Mouse (Mus musculus) lung, adult 2 months (tissue): Measurements from ENCODE around the gene Dcps. TPM values are rescaled to one million over a fixed set of nuclear protein-coding genes. Genes with fewer than 3 reads are reported as not detected.

Experiments used
- DNase-seq: peaks from one replicate; pipeline ENCODE4 v3.0.0; 2022
- H3K4me1 ChIP-seq: fragments of 200-500 bp; 2 replicates; pipeline ENCODE4 v1.6.1; 2011; ENCODE audit warnings: low read length; ENCODE audit not compliant: control insufficient read depth, insufficient read depth
- H3K4me3 ChIP-seq: fragments of 200-500 bp; replicated peaks from 2 replicates; pipeline ENCODE3; 2011; ENCODE audit warnings: low read depth, mild to moderate bottlenecking, control low read depth, low read length; ENCODE audit errors: extremely low read depth
- CTCF ChIP-seq: fragments of 200-500 bp; IDR thresholded peaks from 2 replicates; pipeline ENCODE4 v1.5.1; 2011; ENCODE audit warnings: mild to moderate bottlenecking, low read length, control low read depth; ENCODE audit not compliant: insufficient read depth
- POLR2A ChIP-seq: fragments of 200-500 bp; IDR thresholded peaks from 2 replicates; pipeline ENCODE4 v1.6.1; 2011; ENCODE audit warnings: low read depth, mild to moderate bottlenecking, control low read depth, low read length, borderline replicate concordance; ENCODE audit errors: extremely low read depth
- WGBS: fragments of 180-500 bp; shearing (Covaris S2); methylation state at CpG from one replicate; pipeline ENCODE4 v1.1.7; 2018; 5-methylcytosine and 5-hydroxymethylcytosine counted together
- polyA plus RNA-seq: library from polyadenylated mRNA; depleted of rRNA; stranded (reverse); fragments of >200 nt; gene quantifications from 2 replicates; pipeline ENCODE4 v1.2.3, GENCODE M21; 2012

Gene Dcps
- polyA plus RNA-seq, 1 experiment, result 31.2 TPM

DNA sequence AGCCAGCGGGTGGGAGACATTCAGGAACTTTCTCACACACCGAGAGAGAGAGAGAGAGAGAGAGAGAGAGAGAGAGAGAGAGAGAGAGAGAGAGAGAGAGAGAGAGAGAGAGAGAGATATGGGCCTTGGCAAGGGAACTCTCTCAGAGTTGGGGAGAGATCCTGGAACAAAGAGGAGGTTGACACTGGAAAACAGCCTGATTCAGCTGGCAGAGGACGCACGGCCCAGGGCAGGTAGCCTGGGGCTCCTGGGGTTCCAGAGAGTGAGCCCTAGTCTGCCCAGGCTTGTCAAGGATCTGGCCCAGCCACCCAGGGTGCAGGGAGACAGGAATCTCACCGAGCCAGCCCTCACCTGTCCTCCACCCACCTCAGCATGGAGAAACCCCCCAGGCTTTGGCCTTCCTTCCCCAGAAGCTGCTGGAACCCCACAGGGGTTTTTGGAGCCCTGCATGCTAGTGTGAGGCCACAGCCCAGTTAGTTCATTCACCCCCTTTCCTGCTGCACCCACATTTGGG is 36.6 kb downstream of the Dcps start:
- WGBS, result 71% methylated on average over 5 of the region's 5 CpGs
- peaks cover 2% of the 10 kb centered on the region; the same call in 1 of the 2 replicates for H3K4me1 ChIP-seq
- H3K4me3 ChIP-seq, result no peak overlapping the region
- no peak for DNase-seq
- no peak for TF ChIP-seq POLR2A
- no peak for TF ChIP-seq CTCF

GRCm38 (mm10) chr9:35138029-35138428 is 37.8 kb downstream of the Dcps start:
- no peak for TF ChIP-seq CTCF
- TF ChIP-seq POLR2A, result no peak
- H3K4me1 ChIP-seq, result peaks cover 2% of the 10 kb centered on the region; the same call in 1 of the 2 replicates
- no peak overlapping the region for H3K4me3 ChIP-seq
- WGBS, result 69% methylated on average over 7 of the region's 7 CpGs
- DNase-seq, result no peak

DNA sequence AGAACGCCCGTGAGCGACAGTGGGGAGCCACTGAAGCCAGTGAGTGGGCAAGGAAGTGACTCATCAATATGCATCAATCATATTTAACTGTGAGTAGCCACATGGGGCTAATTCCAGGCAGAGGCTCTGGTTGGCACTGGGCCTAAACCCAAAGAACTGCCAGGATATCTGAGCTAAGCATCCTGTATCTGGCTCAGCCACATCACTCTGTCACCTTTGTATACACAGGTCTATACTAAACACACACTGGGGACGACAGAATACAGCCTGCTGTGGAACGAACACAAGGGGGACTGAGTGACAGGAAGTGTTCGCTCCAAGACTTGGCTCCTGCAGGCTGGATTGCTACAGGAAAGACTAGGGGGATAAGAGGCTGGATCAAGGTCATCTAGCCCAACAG is 40.3 kb downstream of the Dcps start:
- no peak for DNase-seq
- H3K4me3 ChIP-seq, result no peak overlapping the region
- WGBS, result 39% methylated on average over 6 of the region's 6 CpGs
- TF ChIP-seq CTCF (no peak), POLR2A (no peak)
- peaks cover 2% of the 10 kb centered on the region; the same call in 1 of the 2 replicates for H3K4me1 ChIP-seq

GRCm38 (mm10) chr9:35131637-35132397 is 44.0 kb downstream of the Dcps start:
- TF ChIP-seq CTCF (no peak), POLR2A (no peak)
- H3K4me3 ChIP-seq, result no peak overlapping the region
- H3K4me1 ChIP-seq, result peaks cover 21% of the 10 kb centered on the region
- WGBS, result 76% methylated on average over 16 of the region's 16 CpGs
- no peak for DNase-seq

GRCm38 (mm10) chr9:35128995-35129418 is 46.9 kb downstream of the Dcps start:
- 39% methylated on average over 9 of the region's 9 CpGs for WGBS
- peak; percentile 46 for DNase-seq
- Histone ChIP-seq H3K4me3 (no peak overlapping the region), H3K4me1 (peaks cover 36% of the 10 kb centered on the region)
- TF ChIP-seq CTCF (no peak), POLR2A (no peak)

DNA sequence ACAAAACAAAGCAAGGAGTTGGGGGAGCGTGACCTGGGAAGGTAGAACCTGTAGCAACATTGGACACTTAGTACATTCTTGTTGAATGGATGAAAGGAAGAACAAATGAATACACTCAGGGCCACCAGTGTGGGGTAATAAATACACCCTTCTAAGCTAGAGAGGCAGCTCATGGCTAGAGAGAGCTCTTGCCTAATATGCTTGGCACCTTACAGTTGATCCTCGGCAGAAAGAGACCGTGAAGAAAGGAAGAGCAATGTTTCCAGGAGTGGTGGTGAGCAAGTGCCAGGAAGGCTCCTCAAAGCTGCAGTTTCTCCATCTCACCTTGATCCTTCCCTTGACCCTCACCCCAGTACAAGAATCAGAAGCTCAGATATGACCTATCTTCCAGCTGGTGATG is 47.3 kb downstream of the Dcps start:
- no peak for DNase-seq
- WGBS, result 53% methylated on average over 3 of the region's 3 CpGs
- TF ChIP-seq CTCF, result no peak
- TF ChIP-seq POLR2A, result no peak
- H3K4me3 ChIP-seq, result no peak overlapping the region
- peaks cover 37% of the 10 kb centered on the region for H3K4me1 ChIP-seq

- 80% methylated on average over 5 of the region's 5 CpGs for WGBS
- TF ChIP-seq POLR2A (no peak), CTCF (no peak)
- Histone ChIP-seq H3K4me3 (no peak overlapping the region), H3K4me1 (peaks cover 40% of the 10 kb centered on the region)
- DNase-seq, result no peak
Measured at GRCm38 (mm10) chr9:35127561-35127960, 48.3 kb downstream of the Dcps start.

DNA sequence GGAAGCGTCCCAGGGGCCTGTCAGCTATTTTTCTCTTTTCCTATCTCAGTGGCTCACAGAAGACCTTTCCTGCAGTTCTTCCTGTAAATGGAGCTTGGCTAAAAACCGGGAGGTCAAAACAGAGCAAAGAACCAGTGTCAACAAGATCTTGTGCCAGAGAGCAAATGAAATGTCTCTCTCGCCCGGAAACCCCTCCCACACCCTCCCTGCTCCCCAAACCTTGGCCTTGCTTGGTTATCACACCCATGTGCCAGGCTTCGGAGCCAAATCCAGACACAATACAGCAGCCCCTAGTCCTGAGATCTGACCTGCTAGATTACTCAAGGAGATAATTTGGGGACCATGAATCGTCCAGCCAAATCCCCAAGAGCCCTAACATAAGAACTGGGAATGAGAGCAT is 48.7 kb downstream of the Dcps start:
- TF ChIP-seq CTCF (no peak), POLR2A (0 out of 2 replicates have a peak, but pooled peaks have one; percentile 18)
- peaks cover 43% of the 10 kb centered on the region for H3K4me1 ChIP-seq
- no peak overlapping the region for H3K4me3 ChIP-seq
- DNase-seq, result peak; percentile 46
- WGBS, result 31% methylated on average over 6 of the region's 6 CpGs

DNA sequence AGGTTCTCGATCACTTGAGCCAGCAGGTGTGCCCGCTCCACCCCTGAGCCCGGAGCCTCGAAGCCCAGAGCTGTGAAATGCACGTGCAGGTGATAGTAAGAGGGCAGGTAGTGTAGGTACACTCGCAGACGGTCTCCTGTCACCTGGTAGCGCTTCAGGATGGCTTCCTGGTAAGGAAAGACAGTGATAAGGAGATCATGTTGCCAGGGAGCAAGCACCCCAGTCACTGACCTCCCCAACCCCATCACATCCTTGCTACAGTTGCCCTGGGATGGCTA is 51.2 kb downstream of the Dcps start:
- DNase-seq, result no peak
- Histone ChIP-seq H3K4me3 (no peak overlapping the region), H3K4me1 (peaks cover 42% of the 10 kb centered on the region)
- 89% methylated on average over 8 of the region's 8 CpGs for WGBS
- TF ChIP-seq POLR2A (no peak), CTCF (no peak)

DNA sequence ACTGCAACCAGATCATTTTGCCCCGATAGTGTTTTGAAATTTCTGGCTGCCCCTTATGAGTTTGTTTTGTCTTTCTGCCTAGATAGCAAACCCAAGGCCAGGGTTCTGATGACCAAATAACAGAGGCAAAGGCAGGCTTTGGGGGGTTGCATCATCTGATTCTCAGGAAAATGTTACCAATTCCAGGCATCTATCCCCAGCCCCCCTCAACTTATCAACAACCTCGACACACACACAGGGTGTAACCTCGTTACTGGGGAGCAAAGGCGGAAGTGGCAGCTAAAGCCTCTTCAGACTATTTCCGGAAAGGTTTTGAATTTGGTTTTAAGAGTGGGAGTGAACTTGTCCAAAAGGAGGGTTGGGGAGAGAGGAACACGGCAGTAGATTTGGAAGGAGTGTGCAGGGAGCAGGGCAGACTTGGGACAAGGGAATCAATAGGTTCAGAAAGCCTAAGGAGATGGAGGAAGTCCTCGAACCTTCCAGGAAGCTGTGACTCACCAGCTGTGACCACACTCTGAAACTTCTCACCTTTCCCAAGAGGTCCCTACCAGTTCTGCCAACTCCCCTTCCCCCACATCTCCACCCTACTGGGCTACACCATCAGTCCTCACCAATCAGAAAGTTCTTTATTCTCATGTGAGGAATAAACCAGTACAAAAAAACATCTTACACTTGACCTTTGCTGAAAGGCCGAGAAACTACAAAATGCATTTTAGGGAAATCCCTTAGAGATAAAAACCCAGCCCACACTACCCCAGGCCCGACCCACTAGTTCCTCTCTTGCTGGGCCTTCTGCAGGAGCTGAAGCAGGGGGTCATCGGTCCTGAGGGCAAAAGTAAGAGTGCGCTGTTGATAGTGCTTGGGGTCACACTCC is 51.8 kb downstream of the Dcps start:
- peak; percentile 49 for DNase-seq
- WGBS, result 36% methylated on average over 11 of the region's 11 CpGs
- H3K4me1 ChIP-seq, result peaks cover 40% of the 10 kb centered on the region
- TF ChIP-seq CTCF, result no peak
- no peak for TF ChIP-seq POLR2A
- H3K4me3 ChIP-seq, result no peak overlapping the region
